Mouse (Mus musculus) central nervous system, embryonic 14 days (tissue): ENCODE measurements around the gene Ncstn. TPM values are rescaled to one million over a fixed set of nuclear protein-coding genes. Genes with fewer than 3 reads are reported as not detected.

Source experiments
- polyA plus RNA-seq: library from polyadenylated mRNA; depleted of rRNA; stranded (reverse); fragments of >200 nt; gene quantifications from 2 replicates; pipeline ENCODE4 v1.2.3, GENCODE M21; 2012; rRNA removed

Ncstn gene
- polyA plus RNA-seq: 130 and 138 TPM in 2 replicates

GRCm38 (mm10) chr1:172082101-172082898 lies at the start of gene Ncstn, which contains the start of gene Copa:
TSS of gene Ncstn (minus strand) at chr1:172082795.
TSS of gene Copa (plus strand) at chr1:172082529.

GRCm38 (mm10) chr1:172126376-172127347 lies 44.1 kb upstream of the Ncstn start, which contains the start of gene Pex19:
TSS of gene Pex19 (plus strand) at chr1:172126755.

GRCm38 (mm10) chr1:172057491-172057921 lies 25.1 kb downstream of the Ncstn start, which contains the start of gene Nhlh1:
TSS of gene Nhlh1 (minus strand) at chr1:172057573.

GRCm38 (mm10) chr1:172028394-172029275 lies 54.0 kb downstream of the Ncstn start, which contains the start of gene Vangl2:
TSS of gene Vangl2 (minus strand) at chr1:172028444.

Other genes with a start within 250 kb of the Ncstn start
- gene Cd84, start 243.1 kb downstream of the Ncstn start, polyA plus RNA-seq: 1.0 and 1.4 TPM in 2 replicates
- 0.06 TPM in 2 replicates for gene Gm10521, start 187.1 kb downstream of the Ncstn start, polyA plus RNA-seq
- gene Slamf6, start 165.3 kb downstream of the Ncstn start, polyA plus RNA-seq: 0.11 and 0.12 TPM in 2 replicates
- 72.0 and 73.5 TPM in 2 replicates for gene Vangl2, start 54.4 kb downstream of the Ncstn start, polyA plus RNA-seq
- gene Nhlh1, start 25.2 kb downstream of the Ncstn start, polyA plus RNA-seq: 18.0 and 23.1 TPM in 2 replicates
- 140 and 160 TPM in 2 replicates for gene Copa, start 266 bp downstream of the Ncstn start, polyA plus RNA-seq
- gene Pex19, start 44.0 kb upstream of the Ncstn start, polyA plus RNA-seq: 97.5 and 107 TPM in 2 replicates
- gene Dcaf8, start 65.3 kb upstream of the Ncstn start, polyA plus RNA-seq: 87.9 and 89.8 TPM in 2 replicates
- 285 and 347 TPM in 2 replicates for gene Pea15a, start 124.0 kb upstream of the Ncstn start, polyA plus RNA-seq
- 4.5 and 6.8 TPM in 2 replicates for gene Casq1, start 137.1 kb upstream of the Ncstn start, polyA plus RNA-seq
- 0.05 and 0.09 TPM in 2 replicates for gene Atp1a4, start 175.6 kb upstream of the Ncstn start, polyA plus RNA-seq
- gene Igsf8, start 178.8 kb upstream of the Ncstn start, polyA plus RNA-seq: 120 and 170 TPM in 2 replicates
- gene Atp1a2, start 215.3 kb upstream of the Ncstn start, polyA plus RNA-seq: 62.6 and 63.5 TPM in 2 replicates
- 5.3 and 6.3 TPM in 2 replicates for gene Kcnj9, start 246.5 kb upstream of the Ncstn start, polyA plus RNA-seq